Mouse (Mus musculus) brain, embryonic 18.5 days (tissue): ENCODE results near the gene Col18a1.

Experiments used
- DNase-seq: peaks from one replicate; pipeline ENCODE4 v3.0.0-alpha.2; 2012; ENCODE audit warnings: low read depth, low spot score

Gene Col18a1

GRCm38 (mm10) chr10:77165963-77166717 is at the start of gene Col18a1:
TSS of gene Col18a1 (minus strand) at chr10:77166548.
- no peak for DNase-seq

- DNase-seq: no peak
Observed at GRCm38 (mm10) chr10:77215641-77216040, 49.3 kb upstream of the Col18a1 start.

- DNase-seq: no peak
Observed at GRCm38 (mm10) chr10:77214586-77214985, 48.2 kb upstream of the Col18a1 start.

- no peak for DNase-seq
Observed at GRCm38 (mm10) chr10:77213483-77213882, 47.1 kb upstream of the Col18a1 start.

GRCm38 (mm10) chr10:77212354-77213120 is 46.2 kb upstream of the Col18a1 start:
- no peak for DNase-seq

- no peak for DNase-seq
Observed at GRCm38 (mm10) chr10:77211116-77211570, 44.8 kb upstream of the Col18a1 start.

GRCm38 (mm10) chr10:77210666-77211065 is 44.3 kb upstream of the Col18a1 start:
- no peak for DNase-seq

- DNase-seq: no peak
Observed at GRCm38 (mm10) chr10:77209261-77209660, 42.9 kb upstream of the Col18a1 start.

GRCm38 (mm10) chr10:77206565-77207079 is 40.3 kb upstream of the Col18a1 start:
- DNase-seq: no peak

GRCm38 (mm10) chr10:77206134-77206533 is 39.8 kb upstream of the Col18a1 start:
- no peak for DNase-seq

GRCm38 (mm10) chr10:77203960-77204359 is 37.6 kb upstream of the Col18a1 start:
- DNase-seq: no peak

- no peak for DNase-seq
Observed at GRCm38 (mm10) chr10:77201919-77202318, 35.6 kb upstream of the Col18a1 start.

- DNase-seq: no peak
Observed at GRCm38 (mm10) chr10:77200295-77200694, 33.9 kb upstream of the Col18a1 start.

- DNase-seq: no peak
Observed at GRCm38 (mm10) chr10:77199229-77199628, 32.9 kb upstream of the Col18a1 start.

GRCm38 (mm10) chr10:77197469-77198209 is 31.3 kb upstream of the Col18a1 start:
- no peak for DNase-seq

GRCm38 (mm10) chr10:77196676-77197075 is 30.3 kb upstream of the Col18a1 start:
- no peak for DNase-seq

GRCm38 (mm10) chr10:77196115-77196514 is 29.8 kb upstream of the Col18a1 start:
- no peak for DNase-seq

GRCm38 (mm10) chr10:77193495-77193894 is 27.1 kb upstream of the Col18a1 start:
- DNase-seq: no peak

- DNase-seq: no peak
Observed at GRCm38 (mm10) chr10:77192745-77193144, 26.4 kb upstream of the Col18a1 start.

- no peak for DNase-seq
Observed at GRCm38 (mm10) chr10:77190967-77191915, 24.9 kb upstream of the Col18a1 start.

GRCm38 (mm10) chr10:77187427-77187826 is 21.1 kb upstream of the Col18a1 start:
- no peak for DNase-seq
